Mouse (Mus musculus) MEL (cell line): Measurements from ENCODE around the gene a. TPM values are rescaled to one million over a fixed set of nuclear protein-coding genes. Genes with fewer than 3 reads are reported as not detected.

Experiments
- DNase-seq: peaks from one replicate; pipeline ENCODE4 v3.0.0; 2011; ENCODE audit warnings: low read depth, low spot score
- H3K27ac ChIP-seq: 2 replicates; pipeline ENCODE4 v1.5.1; 2012; ENCODE audit warnings: low read depth, mild to moderate bottlenecking, control low read depth, low read length, moderate library complexity; ENCODE audit not compliant: control insufficient read depth
- H3K27me3 ChIP-seq, 2 experiments: fragments of 150-350 bp in 1 of 2; sonication (generic) in 1 of 2; 2 replicates each; pipeline ENCODE4 v1.6.1; 2012; ENCODE audit warnings: low read length in 2 of 2, mild to moderate bottlenecking in 2 of 2, improper control_type of control experiment in 1 of 2, moderate library complexity in 1 of 2; ENCODE audit not compliant: insufficient read depth in 2 of 2, control insufficient read depth in 1 of 2
- H3K36me3 ChIP-seq, 2 experiments: 2 replicates each; pipeline ENCODE4 v1.6.1; 2012 to 2014; ENCODE audit warnings: low read length in 2 of 2, improper control_type of control experiment in 1 of 2, inconsistent platforms in 1 of 2, mild to moderate bottlenecking in 1 of 2; ENCODE audit not compliant: insufficient read depth in 2 of 2, control insufficient read depth in 1 of 2
- H3K4me1 ChIP-seq, 2 experiments: fragments of 150-350 bp in 1 of 2; sonication (generic) in 1 of 2; 2 replicates each; pipeline ENCODE4 v1.6.1; 2012; ENCODE audit warnings: low read length in 2 of 2, improper control_type of control experiment in 1 of 2, mild to moderate bottlenecking in 1 of 2; ENCODE audit not compliant: insufficient read depth in 2 of 2, control insufficient read depth in 1 of 2
- H3K4me3 ChIP-seq, 2 experiments: fragments of 150-350 bp in 1 of 2; sonication (generic) in 1 of 2; 2 replicates each; pipeline ENCODE4 v1.5.1; 2012; ENCODE audit warnings: low read depth in 2 of 2, low read length in 2 of 2, mild to moderate bottlenecking in 2 of 2, moderate library complexity in 2 of 2, control low read depth in 1 of 2, improper control_type of control experiment in 1 of 2; ENCODE audit not compliant: control insufficient read depth in 1 of 2, insufficient read depth in 1 of 2
- H3K79me2 ChIP-seq: 2 replicates; pipeline ENCODE4 v1.6.1; 2012; ENCODE audit warnings: mild to moderate bottlenecking, low read length, moderate library complexity; ENCODE audit not compliant: control insufficient read depth, poor library complexity, insufficient read depth
- H3K9ac ChIP-seq: 2 replicates; pipeline ENCODE4 v1.6.1; 2012; ENCODE audit warnings: low read depth, mild to moderate bottlenecking, control low read depth, low read length, moderate library complexity; ENCODE audit not compliant: control insufficient read depth, poor library complexity, severe bottlenecking
- H3K9me3 ChIP-seq: fragments of 150-350 bp; sonication (generic); replicated peaks from 2 replicates; pipeline ENCODE4 v1.6.1; 2012; ENCODE audit warnings: mild to moderate bottlenecking, low read length, improper control_type of control experiment, moderate library complexity; ENCODE audit not compliant: insufficient read depth
- BHLHE40 ChIP-seq: IDR thresholded peaks from 2 replicates; pipeline ENCODE4 v1.6.1; 2012; ENCODE audit warnings: low read depth, mild to moderate bottlenecking, inconsistent platforms, low read length, improper control_type of control experiment, borderline replicate concordance
- CHD1 ChIP-seq: IDR thresholded peaks from 2 replicates; pipeline ENCODE4 v1.6.1; 2012; ENCODE audit warnings: low read depth, mild to moderate bottlenecking, inconsistent platforms, low read length, improper control_type of control experiment
- CHD2 ChIP-seq: IDR thresholded peaks from 2 replicates; pipeline ENCODE4 v1.6.1; 2011; ENCODE audit warnings: low read length, improper control_type of control experiment
- CTCF ChIP-seq, 3 experiments: IDR thresholded peaks in 2 of 3; conservative IDR thresholded peaks in 1 of 3; 2 replicates each; pipeline ENCODE4 v1.5.1; 2011 to 2012; ENCODE audit warnings: low read length in 3 of 3, low read depth in 2 of 3, mild to moderate bottlenecking in 2 of 3, improper control_type of control experiment in 1 of 3, inconsistent platforms in 1 of 3, mixed read lengths in 1 of 3, moderate library complexity in 1 of 3; ENCODE audit not compliant: control insufficient read depth in 1 of 3, insufficient read depth in 1 of 3, poor library complexity in 1 of 3, severe bottlenecking in 1 of 3
- EP300 ChIP-seq, 2 experiments: IDR thresholded peaks; 2 replicates each; pipeline ENCODE4 v1.6.1; 2011; ENCODE audit warnings: improper control_type of control experiment in 2 of 2, low read length in 2 of 2, low read depth in 1 of 2, mild to moderate bottlenecking in 1 of 2
- ETS1 ChIP-seq: IDR thresholded peaks from 2 replicates; pipeline ENCODE4 v1.6.1; 2012; ENCODE audit warnings: low read depth, mild to moderate bottlenecking, inconsistent platforms, low read length, improper control_type of control experiment, moderate library complexity
- GABPA ChIP-seq: IDR thresholded peaks from 2 replicates; pipeline ENCODE4 v1.6.1; 2012; ENCODE audit warnings: low read depth, mild to moderate bottlenecking, inconsistent platforms, low read length, improper control_type of control experiment, moderate library complexity
- GATA1 ChIP-seq: IDR thresholded peaks from 2 replicates; pipeline ENCODE4 v1.6.1; 2011; ENCODE audit warnings: low read depth, low read length, improper control_type of control experiment
- HCFC1 ChIP-seq: IDR thresholded peaks from 2 replicates; pipeline ENCODE4 v1.6.1; 2012; ENCODE audit warnings: low read depth, mild to moderate bottlenecking, inconsistent platforms, low read length, improper control_type of control experiment, moderate library complexity
- MAX ChIP-seq: IDR thresholded peaks from 2 replicates; pipeline ENCODE4 v1.6.1; 2011; ENCODE audit warnings: low read length, improper control_type of control experiment
- MXI1 ChIP-seq: IDR thresholded peaks from 2 replicates; pipeline ENCODE4 v1.6.1; 2011; ENCODE audit warnings: mild to moderate bottlenecking, low read depth, low read length, improper control_type of control experiment
- MYB ChIP-seq: IDR thresholded peaks from 2 replicates; pipeline ENCODE4 v1.6.1; 2011; ENCODE audit warnings: mild to moderate bottlenecking, low read depth, low read length, improper control_type of control experiment
- POLR2AphosphoS2 ChIP-seq: IDR thresholded peaks from 2 replicates; pipeline ENCODE4 v1.6.1; 2011; ENCODE audit warnings: low read length, improper control_type of control experiment
- RAD21 ChIP-seq: IDR thresholded peaks from 2 replicates; pipeline ENCODE4 v1.6.1; 2011; ENCODE audit warnings: mild to moderate bottlenecking, low read depth, low read length, improper control_type of control experiment
- RCOR1 ChIP-seq: IDR thresholded peaks from 2 replicates; pipeline ENCODE4 v1.6.1; 2012; ENCODE audit warnings: low read depth, mild to moderate bottlenecking, inconsistent platforms, low read length, improper control_type of control experiment
- SIN3A ChIP-seq: IDR thresholded peaks from 2 replicates; pipeline ENCODE4 v1.6.1; 2012; ENCODE audit warnings: low read length, improper control_type of control experiment, inconsistent platforms
- SMC3 ChIP-seq: IDR thresholded peaks from 2 replicates; pipeline ENCODE4 v1.6.1; 2011; ENCODE audit warnings: low read depth, low read length, improper control_type of control experiment
- TBP ChIP-seq: IDR thresholded peaks from 2 replicates; pipeline ENCODE4 v1.8.0; 2011; ENCODE audit warnings: low read depth, low read length, improper control_type of control experiment
- TCF12 ChIP-seq: IDR thresholded peaks from 2 replicates; pipeline ENCODE4 v1.6.1; 2014; ENCODE audit warnings: low read depth, mild to moderate bottlenecking, inconsistent platforms, low read length, improper control_type of control experiment, moderate library complexity
- UBTF ChIP-seq: IDR thresholded peaks from 2 replicates; pipeline ENCODE4 v1.6.1; 2012; ENCODE audit warnings: low read depth, mild to moderate bottlenecking, inconsistent platforms, low read length, improper control_type of control experiment, moderate library complexity, borderline replicate concordance; ENCODE audit not compliant: insufficient read depth
- ZC3H11A ChIP-seq: IDR thresholded peaks from 2 replicates; pipeline ENCODE4 v1.6.1; 2012; ENCODE audit warnings: low read depth, mild to moderate bottlenecking, inconsistent platforms, low read length, improper control_type of control experiment
- polyA plus RNA-seq, 2 experiments: library from polyadenylated mRNA; stranded (reverse) in 1 of 2; unstranded in 1 of 2; fragments of >175 nt in 1 of 2; fragments of >200 nt in 1 of 2; gene quantifications; 2 replicates each; pipeline versions ENCODE4 v1.2.1 to v1.2.4; 2012; ENCODE audit warnings: low replicate concordance in 2 of 2, low read depth in 1 of 2; ENCODE audit not compliant: insufficient read length in 2 of 2, insufficient read depth in 1 of 2, missing spikeins in 1 of 2
- total RNA-seq: library from RNA; depleted of rRNA; stranded (reverse); fragments of 300-350 nt; gene quantifications from 2 replicates; pipeline ENCODE4 v1.2.3, GENCODE M21; 2012

Gene a
- total and polyA plus RNA-seq, 3 experiments = not detected

DNA sequence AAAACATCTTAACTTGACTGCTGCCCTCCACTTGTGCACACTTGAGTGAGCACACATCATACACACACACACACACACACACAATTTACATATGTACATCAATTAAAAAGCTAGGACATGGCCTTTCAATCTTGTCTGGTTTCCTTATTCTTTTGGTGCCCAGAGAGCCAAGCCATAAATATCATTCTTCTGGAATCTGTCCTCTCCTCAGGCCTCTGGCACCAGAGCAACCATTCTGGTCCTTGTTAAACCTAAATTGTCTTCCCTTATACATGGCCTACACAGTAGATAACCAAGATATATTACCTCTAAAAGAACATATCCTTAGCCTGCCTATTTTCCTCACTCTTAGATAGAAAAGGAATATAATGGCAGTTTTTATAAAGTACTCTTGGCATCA is 56.9 kb downstream of the a start:
- DNase-seq = no peak
- H3K9ac ChIP-seq = no peak overlapping the region
- TF ChIP-seq ETS1 (no peak), SIN3A (no peak), POLR2AphosphoS2 (no peak)
- TF ChIP-seq, all 39 proteins: peak for 0
- no peak overlapping the region for H3K4me3 ChIP-seq
- no peaks in the 10 kb centered on the region for H3K9me3 ChIP-seq
- peaks cover 11 to 20% of the 10 kb centered on the region in 2 experiments for H3K36me3 ChIP-seq
- H3K79me2 ChIP-seq = peaks cover 24% of the 10 kb centered on the region
- H3K4me1 ChIP-seq = peaks cover 0 to 4% of the 10 kb centered on the region in 2 experiments; a peak in 2 of 4 replicates
- H3K27me3 ChIP-seq = no peaks in the 10 kb centered on the region
- no peak overlapping the region for H3K27ac ChIP-seq

DNA sequence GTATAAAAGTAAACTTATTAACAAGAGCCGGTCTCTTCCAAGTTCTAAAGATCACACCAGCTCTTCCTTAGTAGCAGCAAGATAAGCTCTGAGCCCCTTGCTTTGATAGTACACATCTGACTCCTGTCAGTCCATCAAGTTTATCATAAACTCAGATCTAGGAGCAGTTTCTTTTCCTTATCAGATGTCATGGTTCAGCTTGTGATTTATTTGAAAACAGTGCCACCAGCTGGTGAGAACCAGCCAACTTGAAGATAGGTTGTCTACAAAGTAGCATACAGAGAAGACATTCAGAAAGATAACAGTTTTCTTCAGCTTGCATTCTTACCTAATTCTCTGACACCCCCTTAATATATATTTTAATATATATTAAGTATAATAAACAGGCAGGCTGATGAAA is 64.2 kb downstream of the a start:
- Histone ChIP-seq H3K9ac (no peak overlapping the region), H3K27ac (no peak overlapping the region), H3K36me3 (peaks cover 2 to 13% of the 10 kb centered on the region in 2 experiments; a peak in 3 of 4 replicates), H3K9me3 (no peaks in the 10 kb centered on the region), H3K4me1 (no peaks in the 10 kb centered on the region; a peak in 1 of 4 replicates), H3K4me3 (no peak overlapping the region), H3K27me3 (no peaks in the 10 kb centered on the region), H3K79me2 (peaks cover 15% of the 10 kb centered on the region)
- TF ChIP-seq ETS1 (no peak), MXI1 (no peak), CHD1 (no peak), HCFC1 (no peak), TCF12 (no peak), EP300 (IDR thresholded peaks at IDR 0.05; ENCODE audit: low read depth in 1 of 2, low read length in 2 of 2) (peak in 1 of 2 experiments; percentile 19; a peak in 1 of 4 replicates), GABPA (no peak), MYB (no peak), MAX (no peak), RAD21 (peak; percentile 69), POLR2AphosphoS2 (no peak), CTCF (IDR thresholded peaks at IDR 0.05 in 2 of 3, conservative IDR thresholded peaks at IDR 0.05 in 1 of 3; ENCODE audit: control insufficient read depth in 1 of 3, insufficient read depth in 1 of 3, low read depth in 2 of 3, low read length in 3 of 3, poor library complexity in 1 of 3, severe bottlenecking in 1 of 3) (peak in 2 of 3 experiments; percentile 18 to 73; a peak in 3 of 6 replicates), CHD2 (no peak), GATA1 (peak; percentile 86), SMC3 (peak; percentile 64), TBP (no peak), UBTF (no peak), ZC3H11A (peak; percentile 63), BHLHE40 (no peak), RCOR1 (0 out of 2 replicates have a peak, but pooled peaks have one; percentile 15)
- peak; percentile 44 for DNase-seq
